In the genomic region with DNA sequence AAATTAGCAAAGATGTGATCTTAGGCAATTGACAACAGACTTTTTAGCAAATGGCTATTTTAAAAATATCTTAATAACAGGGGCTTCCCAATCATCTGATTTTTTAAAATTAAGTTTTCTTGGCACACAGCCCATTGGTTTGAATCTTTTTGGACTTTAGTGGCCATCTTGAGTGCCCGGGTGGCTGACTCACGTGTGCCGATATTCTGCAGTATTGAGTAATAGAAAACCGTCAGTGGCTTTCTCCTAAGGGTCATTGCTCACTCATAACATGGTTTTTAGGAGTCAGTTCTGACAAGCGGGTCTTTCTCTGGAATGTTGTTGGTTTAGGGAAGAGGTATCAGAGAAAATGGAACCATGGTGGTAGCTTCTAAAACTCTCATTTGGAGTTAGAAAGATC, we compare ENCODE assay signal across 14 mouse cellular contexts. TPM values are rescaled to one million over a fixed set of nuclear protein-coding genes. Genes with fewer than 3 reads are reported as not detected.
DNase-seq lines count a peak whose midpoint lies in the region; ATAC-seq and TF ChIP-seq lines count a peak whose summit lies in the region.
"Had no signal": no experiment of that assay in that cellular context is flagged by ENCODE, and none has a peak within 500 bp of the region (broad histone marks: within the 10 kb centered on the region; RNA-seq: fewer than 3 reads in every experiment).

No protein-coding gene starts in this region.

- 90% methylated on average over 5 of the region's 5 CpGs for WGBS in heart, embryonic 10.5 days
- 67% methylated on average over 5 of the region's 5 CpGs for WGBS in liver, postnatal 0 days (ENCODE audit: insufficient replicate concordance)
- 86% methylated on average over 5 of the region's 5 CpGs for WGBS in liver, embryonic 11.5 days
- 73% methylated on average over 5 of the region's 5 CpGs for WGBS in embryonic facial prominence, embryonic 15.5 days

- no peaks in the 10 kb centered on the region for H3K27me3 ChIP-seq in heart, embryonic 10.5 days (ENCODE audit: insufficient read depth, poor library complexity, severe bottlenecking)
- H3K27me3 ChIP-seq in liver, postnatal 0 days (ENCODE audit: insufficient read depth, low read length) = no peaks in the 10 kb centered on the region
- H3K27me3 ChIP-seq in liver, embryonic 11.5 days (replicated peaks; ENCODE audit: control insufficient read depth, insufficient read depth, low read length) = no peaks in the 10 kb centered on the region
- no peaks in the 10 kb centered on the region for H3K27me3 ChIP-seq in C2C12 (ENCODE audit: control insufficient read depth, insufficient read depth, insufficient read length)
- no peaks in the 10 kb centered on the region for H3K27me3 ChIP-seq in embryonic facial prominence, embryonic 15.5 days
- H3K27me3 ChIP-seq: forebrain, embryonic 15.5 days; heart, embryonic 13.5 days; hindbrain, embryonic 13.5 days had no signal

- no peak for TF ChIP-seq CTCF in liver, postnatal 0 days (IDR thresholded peaks at IDR 0.05; ENCODE audit: low read depth)
- no peak for TF ChIP-seq CTCF in C2C12 (IDR thresholded peaks at IDR 0.05; ENCODE audit: control insufficient read depth, insufficient read depth, insufficient read length)

- H3K9me3 ChIP-seq in heart, embryonic 10.5 days = no peaks in the 10 kb centered on the region
- H3K9me3 ChIP-seq in liver, postnatal 0 days (ENCODE audit: low read length) = no peaks in the 10 kb centered on the region
- no peaks in the 10 kb centered on the region for H3K9me3 ChIP-seq in liver, embryonic 11.5 days (ENCODE audit: control insufficient read depth, low read length)
- no peaks in the 10 kb centered on the region for H3K9me3 ChIP-seq in embryonic facial prominence, embryonic 15.5 days (replicated peaks)
- H3K9me3 ChIP-seq: forebrain, embryonic 15.5 days; G1E; heart, embryonic 13.5 days; hindbrain, embryonic 13.5 days had no signal

- H3K4me1 ChIP-seq in heart, embryonic 10.5 days = no peaks in the 10 kb centered on the region
- 0 out of 2 replicates have a peak, but pooled peaks cover 3% of the 10 kb centered on the region for H3K4me1 ChIP-seq in liver, postnatal 0 days (ENCODE audit: insufficient read depth)
- H3K4me1 ChIP-seq in liver, embryonic 11.5 days (replicated peaks; ENCODE audit: control insufficient read depth, insufficient read depth, low read length) = no peaks in the 10 kb centered on the region; the same call in 1 of the 2 replicates
- no peaks in the 10 kb centered on the region for H3K4me1 ChIP-seq in embryonic facial prominence, embryonic 15.5 days
- H3K4me1 ChIP-seq: forebrain, embryonic 15.5 days; hindbrain, embryonic 13.5 days had no signal

- H3K79me2 ChIP-seq in C2C12 (ENCODE audit: control insufficient read depth, insufficient read depth) = no peaks in the 10 kb centered on the region

- H3K27ac ChIP-seq in heart, embryonic 10.5 days = no peak overlapping the region
- H3K27ac ChIP-seq in liver, postnatal 0 days (ENCODE audit: low read depth) = no peak overlapping the region
- no peak overlapping the region for H3K27ac ChIP-seq in liver, embryonic 11.5 days (ENCODE audit: low read depth, low read length)
- no peak overlapping the region for H3K27ac ChIP-seq in embryonic facial prominence, embryonic 15.5 days (replicated peaks)
- H3K27ac ChIP-seq: forebrain, embryonic 15.5 days; heart, embryonic 13.5 days; hindbrain, embryonic 13.5 days; hindbrain, postnatal 0 days had no signal

- H3ac ChIP-seq in C2C12 (ENCODE audit: control insufficient read depth, insufficient read length, low read depth) = no peak overlapping the region

- no peaks in the 10 kb centered on the region for H3K36me3 ChIP-seq in heart, embryonic 10.5 days
- H3K36me3 ChIP-seq in liver, postnatal 0 days (replicated peaks; ENCODE audit: insufficient read depth, low read length) = no peaks in the 10 kb centered on the region
- H3K36me3 ChIP-seq in liver, embryonic 11.5 days (ENCODE audit: control insufficient read depth, insufficient read depth, low read length) = no peaks in the 10 kb centered on the region
- no peaks in the 10 kb centered on the region for H3K36me3 ChIP-seq in C2C12 (ENCODE audit: control insufficient read depth, insufficient read depth)
- H3K36me3 ChIP-seq in embryonic facial prominence, embryonic 15.5 days = no peaks in the 10 kb centered on the region
- H3K36me3 ChIP-seq: forebrain, embryonic 15.5 days; G1E; heart, embryonic 13.5 days; hindbrain, embryonic 13.5 days had no signal

- no peak overlapping the region for H3K4me2 ChIP-seq in liver, postnatal 0 days (ENCODE audit: low read depth, low read length)
- H3K4me2 ChIP-seq in liver, embryonic 11.5 days = no peak overlapping the region
- peak overlapping the region; percentile 45; the same call in 1 of the 2 replicates for H3K4me2 ChIP-seq in embryonic facial prominence, embryonic 15.5 days (replicated peaks)

- no peak overlapping the region for H3K9ac ChIP-seq in liver, postnatal 0 days (replicated peaks)
- H3K9ac ChIP-seq in liver, embryonic 11.5 days (ENCODE audit: low read depth, low read length) = no peak overlapping the region
- no peak overlapping the region for H3K9ac ChIP-seq in embryonic facial prominence, embryonic 15.5 days
- H3K9ac ChIP-seq: forebrain, embryonic 15.5 days; hindbrain, embryonic 13.5 days had no signal

- peak; percentile 61 for ATAC-seq in liver, postnatal 0 days
- no peak for ATAC-seq in liver, embryonic 11.5 days (replicated peaks; ENCODE audit: low FRiP score)
- ATAC-seq in embryonic facial prominence, embryonic 15.5 days (ENCODE audit: insufficient number of reproducible peaks, low FRiP score, low TSS enrichment, low read depth) = no peak

- DNase-seq in heart, embryonic 10.5 days (ENCODE audit: low spot score) = peak; percentile 14
- DNase-seq in heart, adult 18-20 months = no peak
- DNase-seq in liver, postnatal 0 days = no peak
- DNase-seq in liver, embryonic 11.5 days (ENCODE audit: low spot score) = no peak
- DNase-seq in cerebellum, postnatal 10 days = no peak
- no peak for DNase-seq in kidney, adult 8-10 months

- H3K79me3 ChIP-seq in C2C12 (ENCODE audit: low read depth) = no peaks in the 10 kb centered on the region

- H3K4me3 ChIP-seq in heart, embryonic 10.5 days = no peak overlapping the region
- no peak overlapping the region for H3K4me3 ChIP-seq in liver, postnatal 0 days (ENCODE audit: low read depth, low read length)
- H3K4me3 ChIP-seq in liver, embryonic 11.5 days (ENCODE audit: low read depth, low read length) = no peak overlapping the region
- no peak overlapping the region for H3K4me3 ChIP-seq in C2C12 (ENCODE audit: insufficient read depth, poor library complexity, severe bottlenecking)
- H3K4me3 ChIP-seq in embryonic facial prominence, embryonic 15.5 days (replicated peaks) = no peak overlapping the region
- H3K4me3 ChIP-seq: heart, adult 2 months had no signal

- TF ChIP-seq EP300 in liver, postnatal 0 days (IDR thresholded peaks at IDR 0.05; ENCODE audit: low read depth) = no peak

TF ChIP-seq in C2C12, 6 proteins besides CTCF, POLR2A, EP300 and RAD21:
- TF ChIP-seq USF1 (IDR thresholded peaks at IDR 0.05; ENCODE audit: low read depth) (peak; percentile 8), MAX (IDR thresholded peaks at IDR 0.05) (no peak), FOSL1 (IDR thresholded peaks at IDR 0.05; ENCODE audit: insufficient read depth, low read length, poor library complexity, severe bottlenecking) (no peak), CEBPB (IDR thresholded peaks at IDR 0.05; ENCODE audit: low read depth) (peak; percentile 86), MYOD1 (IDR thresholded peaks at IDR 0.05; ENCODE audit: control insufficient read depth, insufficient read length, low read depth) (no peak), MYOG (IDR thresholded peaks at IDR 0.05; ENCODE audit: control insufficient read depth, extremely low read depth, insufficient read length) (no peak)

RNA-seq across cellular contexts. Expression of a gene that starts 58.8 kb away (rescaled TPM):
- 3.1 and 4.1 TPM in 2 replicates for polyA plus RNA-seq in heart, embryonic 10.5 days (2016; fragmentation: Nextera tagmentation; extraction: Ambion mirVana)
- total RNA-seq in heart, adult 18-20 months (2021) = 10 to 100 TPM; 27.3 to 43.5 TPM
- polyA plus RNA-seq in liver, postnatal 0 days (2015; fragmentation: Nextera tagmentation; extraction: Ambion mirVana) = 1.3 and 1.4 TPM in 2 replicates
- polyA plus RNA-seq in liver, embryonic 11.5 days (2014; fragmentation: Nextera tagmentation; extraction: Ambion mirVana) = 0.62 and 0.95 TPM in 2 replicates
- 1.6 TPM for polyA plus RNA-seq in C2C12 (2012; fragmentation: generic; extraction: Trizol)
- polyA plus RNA-seq in embryonic facial prominence, embryonic 15.5 days (2015; fragmentation: Nextera tagmentation; extraction: Ambion mirVana) = 2.3 and 2.6 TPM in 2 replicates
- polyA plus RNA-seq: G1E had no signal
